Mouse (Mus musculus) heart, embryonic 14.5 days (tissue): ENCODE data around the gene Otp. TPM values are rescaled to one million over a fixed set of nuclear protein-coding genes. Genes with fewer than 3 reads are reported as not detected.

ENCODE experiments used
- ATAC-seq: fragments of 200-750 bp; cut with Nextera tagmentation; 2 replicates; pipeline ENCODE4 v1.8.0; 2017; ENCODE audit warnings: low read depth, moderate TSS enrichment; ENCODE audit not compliant: insufficient number of reproducible peaks, insufficient read depth, low FRiP score
- H3K27ac ChIP-seq, 2 experiments: fragments of 200-500 bp in 1 of 2; fragments of 300-500 bp in 1 of 2; sonication (generic) in 1 of 2; replicated peaks in 1 of 2; 2 replicates each; pipeline ENCODE4 v1.5.1; 2012 to 2014; ENCODE audit warnings: low read depth in 2 of 2, low read length in 2 of 2, control low read depth in 1 of 2, mild to moderate bottlenecking in 1 of 2, mixed read lengths in 1 of 2; ENCODE audit not compliant: control insufficient read depth in 1 of 2, insufficient read depth in 1 of 2
- H3K27me3 ChIP-seq: fragments of 300-500 bp; sonication (generic); 2 replicates; pipeline ENCODE4 v1.6.1; 2014; ENCODE audit warnings: mild to moderate bottlenecking, low read length, control low read depth; ENCODE audit not compliant: control insufficient read depth, insufficient read depth
- H3K36me3 ChIP-seq: fragments of 300-500 bp; sonication (generic); 2 replicates; pipeline ENCODE4 v1.6.1; 2014; ENCODE audit warnings: mild to moderate bottlenecking, control low read depth, low read length, mixed read lengths; ENCODE audit not compliant: control insufficient read depth, insufficient read depth
- H3K4me1 ChIP-seq, 2 experiments: fragments of 200-500 bp in 1 of 2; fragments of 300-500 bp in 1 of 2; sonication (generic) in 1 of 2; 2 replicates each; pipeline ENCODE4 v1.6.1; 2012 to 2014; ENCODE audit warnings: low read length in 2 of 2, control low read depth in 1 of 2, mixed read lengths in 1 of 2; ENCODE audit not compliant: control insufficient read depth in 2 of 2, insufficient read depth in 2 of 2
- H3K4me2 ChIP-seq: fragments of 300-500 bp; sonication (generic); 2 replicates; pipeline ENCODE4 v1.6.1; 2014; ENCODE audit warnings: mild to moderate bottlenecking, low read length
- H3K4me3 ChIP-seq, 2 experiments: fragments of 200-500 bp in 1 of 2; fragments of 300-500 bp in 1 of 2; sonication (generic) in 1 of 2; 2 replicates each; pipeline ENCODE4 v1.5.1; 2012 to 2014; ENCODE audit warnings: low read length in 2 of 2, mild to moderate bottlenecking in 2 of 2, control low read depth in 1 of 2, low read depth in 1 of 2, moderate library complexity in 1 of 2; ENCODE audit not compliant: control insufficient read depth in 1 of 2, insufficient read depth in 1 of 2
- H3K9ac ChIP-seq: fragments of 300-500 bp; sonication (generic); 2 replicates; pipeline ENCODE4 v1.6.1; 2014; ENCODE audit warnings: mild to moderate bottlenecking, low read length
- H3K9me3 ChIP-seq: fragments of 300-500 bp; sonication (generic); 2 replicates; pipeline ENCODE4 v1.6.1; 2016; ENCODE audit warnings: low read length, control low read depth; ENCODE audit not compliant: control insufficient read depth
- WGBS: fragments of 180-500 bp; shearing (Covaris S2); extraction: QIAGEN DNeasy Blood & Tissue Kit; methylation state at CpG from one replicate; pipeline ENCODE4 v1.1.7; 2014; 5-methylcytosine and 5-hydroxymethylcytosine counted together
- polyA plus RNA-seq: library from polyadenylated mRNA; unstranded; fragments of >200 nt; fragmentation: Nextera tagmentation; extraction: Ambion mirVana; gene quantifications from 2 replicates; pipeline ENCODE4 v1.2.1, GENCODE M21; 2014

Otp gene
- polyA plus RNA-seq, 1 experiment from 2014 or later, result not detected

GRCm38 (mm10) chr13:94915654-94916053 is 40.3 kb downstream of the Otp start:
- WGBS, result 64% methylated on average over 5 of the region's 5 CpGs
- Histone ChIP-seq H3K9me3 (no peaks in the 10 kb centered on the region), H3K27ac (no peak overlapping the region), H3K4me3 (no peak overlapping the region), H3K9ac (no peak overlapping the region), H3K27me3 (peaks cover 5% of the 10 kb centered on the region; the same call in 1 of the 2 replicates), H3K4me1 (no peaks in the 10 kb centered on the region), H3K36me3 (no peaks in the 10 kb centered on the region), H3K4me2 (no peak overlapping the region)
- no peak for ATAC-seq

DNA sequence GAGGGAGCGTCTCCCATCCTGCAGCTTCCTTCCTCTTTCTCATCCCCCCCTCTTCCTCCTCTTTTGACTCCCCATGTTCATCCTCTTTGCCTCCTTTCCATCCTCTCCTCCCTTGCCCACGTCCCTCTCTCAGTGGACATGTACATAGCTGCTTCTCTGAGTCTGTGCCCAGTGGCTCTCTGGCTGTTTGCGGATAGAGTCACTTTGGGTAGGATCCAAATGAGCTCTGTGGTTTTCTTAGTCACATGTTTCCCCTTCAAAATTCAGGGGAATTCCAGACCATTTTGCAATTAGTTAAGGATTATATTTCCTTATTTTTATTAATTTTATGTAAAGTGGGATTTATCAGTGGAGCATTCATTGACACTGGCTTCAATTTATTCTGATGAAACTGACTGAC is 52.7 kb downstream of the Otp start:
- ATAC-seq, result no peak
- H3K27me3 ChIP-seq, result peaks cover 17% of the 10 kb centered on the region
- H3K4me3 ChIP-seq, result no peak overlapping the region
- WGBS, result 76% methylated on average over 3 of the region's 3 CpGs
- no peaks in the 10 kb centered on the region for H3K9me3 ChIP-seq
- H3K9ac ChIP-seq, result no peak overlapping the region
- H3K27ac ChIP-seq, result no peak overlapping the region
- no peaks in the 10 kb centered on the region for H3K36me3 ChIP-seq
- peaks cover 0 to 2% of the 10 kb centered on the region in 2 experiments; a peak in 2 of 4 replicates for H3K4me1 ChIP-seq
- H3K4me2 ChIP-seq, result no peak overlapping the region

Other genes starting within 250 kb of the Otp start
- 247 and 261 TPM in 2 replicates for gene Tbca, start 86.7 kb upstream of the Otp start, polyA plus RNA-seq
- 21.3 and 21.9 TPM in 2 replicates for gene Wdr41, start 100.7 kb downstream of the Otp start, polyA plus RNA-seq